Mouse (Mus musculus) thymus, adult 2 months (tissue): Measurements from ENCODE around the gene Tnp2.

Source experiments
- CTCF ChIP-seq: fragments of 200-500 bp; IDR thresholded peaks from 2 replicates; pipeline ENCODE4 v1.5.1; 2012; ENCODE audit warnings: mild to moderate bottlenecking, control low read depth, low read length, moderate library complexity, borderline replicate concordance; ENCODE audit not compliant: control insufficient read depth, poor library complexity, insufficient read depth; ENCODE audit errors: extremely low read depth
- POLR2A ChIP-seq: fragments of 200-500 bp; IDR thresholded peaks from 2 replicates; pipeline ENCODE4 v1.6.1; 2012; ENCODE audit warnings: mild to moderate bottlenecking, low read length, control low read depth, moderate library complexity; ENCODE audit not compliant: control insufficient read depth, poor library complexity, insufficient read depth; ENCODE audit errors: extremely low read depth

- TF ChIP-seq CTCF (no peak), POLR2A (no peak)
Observed at GRCm38 (mm10) chr16:10774726-10775125, 13.7 kb downstream of the Tnp2 start.
